Mouse (Mus musculus): Measurements from ENCODE around the gene Cerk. TPM values are rescaled to one million over a fixed set of nuclear protein-coding genes. Genes with fewer than 3 reads are reported as not detected.
A peak's percentile ranks its signal among the peaks of the same experiment; 100 is the strongest.
"Not testable (repeated sequence)": the region's sequence is repeated elsewhere in the genome, so short reads cannot be mapped to it uniquely, and the experiment has no call there.

Cerk gene
- polyA plus RNA-seq, 1 experiment from 2014 or later: 64.4 TPM

GRCm38 (mm10) chr15:86212193-86212592, 26.3 kb upstream of the Cerk start:
- DNase-seq (ENCODE audit: low spot score): not testable (repeated sequence)

DNA sequence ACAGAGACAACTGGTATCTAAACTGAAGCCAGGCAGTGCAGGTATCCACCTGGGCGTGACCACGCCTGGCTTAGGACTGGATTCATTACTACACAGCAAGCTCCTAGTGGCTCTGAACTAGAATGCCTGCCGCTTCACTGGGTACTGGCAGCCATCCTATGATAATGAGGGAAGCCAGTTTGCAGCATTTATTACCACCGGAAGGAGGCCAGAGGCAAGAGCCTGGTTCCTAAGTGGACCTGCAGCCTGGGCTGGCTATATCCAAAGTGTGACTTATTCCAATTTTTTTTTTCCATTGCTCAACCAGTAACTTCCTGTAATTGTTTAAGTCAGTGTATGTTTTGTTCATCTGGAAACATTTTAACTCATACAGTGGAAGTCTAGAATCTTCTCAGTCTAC, 20.4 kb upstream of the Cerk start:
- DNase-seq (ENCODE audit: low spot score): no peak

- peak; percentile 80 for DNase-seq (ENCODE audit: low spot score)
Measured at GRCm38 (mm10) chr15:86205300-86205699, 19.4 kb upstream of the Cerk start.

- DNase-seq (ENCODE audit: low spot score): peak; percentile 92
Measured at GRCm38 (mm10) chr15:86203942-86204561, 18.1 kb upstream of the Cerk start.

DNA sequence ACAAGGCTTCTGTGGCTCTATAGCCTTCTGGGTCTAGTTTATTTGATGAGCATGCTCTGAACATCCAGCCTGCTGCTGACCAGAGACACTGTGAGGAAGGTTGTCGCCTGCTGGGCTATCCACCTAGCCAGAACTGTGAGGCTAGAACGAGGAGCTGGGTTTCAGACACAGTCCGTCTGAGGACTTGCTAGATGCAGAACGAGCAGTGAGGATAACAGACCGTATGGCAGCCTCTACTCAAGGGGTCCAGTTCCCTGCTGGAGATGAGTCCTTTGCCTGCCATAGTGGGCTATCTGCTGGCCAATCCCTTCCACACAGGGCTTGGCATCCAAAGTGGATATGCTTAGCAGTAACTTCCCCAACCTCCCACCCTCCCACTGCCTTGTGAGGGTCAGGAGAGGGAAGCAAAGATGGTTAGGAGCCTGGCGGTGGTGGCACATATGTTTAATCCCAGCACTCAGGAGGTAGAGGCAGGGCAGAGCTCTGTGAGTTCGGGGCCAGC, 17.4 kb upstream of the Cerk start:
- DNase-seq (ENCODE audit: low spot score): no peak

DNA sequence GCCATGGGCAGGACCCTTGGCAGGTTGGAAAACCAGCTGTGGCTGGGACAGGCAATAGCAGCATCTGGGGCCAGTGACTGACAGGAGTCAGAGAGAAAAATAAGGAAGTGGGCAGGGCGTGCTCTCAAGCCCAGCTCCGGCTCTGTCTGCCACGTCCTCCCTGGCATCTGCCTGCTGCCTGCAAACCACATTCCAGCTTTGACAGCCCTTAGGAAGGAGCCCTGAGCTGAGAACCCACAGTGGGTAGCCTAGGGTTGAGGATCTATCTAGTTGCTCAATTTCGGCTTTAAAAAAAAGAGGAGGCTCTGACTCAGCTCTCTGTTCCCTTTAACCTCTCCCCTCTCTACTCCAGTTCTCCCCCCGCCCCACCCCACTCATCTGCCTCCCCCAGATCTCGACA, 16.7 kb upstream of the Cerk start:
- peak; percentile 50 for DNase-seq (ENCODE audit: low spot score)

GRCm38 (mm10) chr15:86201696-86202330, 15.9 kb upstream of the Cerk start:
- no peak for DNase-seq (ENCODE audit: low spot score)

- DNase-seq (ENCODE audit: low spot score): no peak
Measured at GRCm38 (mm10) chr15:86201095-86201494, 15.2 kb upstream of the Cerk start.

- DNase-seq (ENCODE audit: low spot score): no peak
Measured at GRCm38 (mm10) chr15:86200169-86200568, 14.2 kb upstream of the Cerk start.

DNA sequence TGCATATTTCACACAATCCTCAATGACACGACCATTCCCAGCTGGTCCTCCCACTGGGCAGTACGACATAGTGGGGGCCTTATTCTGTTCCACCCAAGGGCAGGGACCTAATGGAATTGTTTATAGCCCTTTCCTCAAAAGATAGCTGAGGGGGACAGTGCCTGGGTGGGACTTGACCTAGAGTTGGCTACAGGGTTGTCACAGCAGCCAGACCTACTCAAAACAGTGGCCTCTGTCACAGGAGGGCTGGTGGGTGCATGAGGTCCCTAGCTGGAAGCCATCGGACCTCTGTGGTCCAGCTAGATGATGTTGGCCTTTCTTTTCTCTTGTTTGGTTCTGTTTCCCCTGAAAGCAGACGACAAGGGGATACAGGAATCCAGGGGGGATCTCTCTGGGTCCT, 13.5 kb upstream of the Cerk start:
- no peak for DNase-seq (ENCODE audit: low spot score)

GRCm38 (mm10) chr15:86199052-86199451, 13.1 kb upstream of the Cerk start:
- DNase-seq (ENCODE audit: low spot score): no peak

DNA sequence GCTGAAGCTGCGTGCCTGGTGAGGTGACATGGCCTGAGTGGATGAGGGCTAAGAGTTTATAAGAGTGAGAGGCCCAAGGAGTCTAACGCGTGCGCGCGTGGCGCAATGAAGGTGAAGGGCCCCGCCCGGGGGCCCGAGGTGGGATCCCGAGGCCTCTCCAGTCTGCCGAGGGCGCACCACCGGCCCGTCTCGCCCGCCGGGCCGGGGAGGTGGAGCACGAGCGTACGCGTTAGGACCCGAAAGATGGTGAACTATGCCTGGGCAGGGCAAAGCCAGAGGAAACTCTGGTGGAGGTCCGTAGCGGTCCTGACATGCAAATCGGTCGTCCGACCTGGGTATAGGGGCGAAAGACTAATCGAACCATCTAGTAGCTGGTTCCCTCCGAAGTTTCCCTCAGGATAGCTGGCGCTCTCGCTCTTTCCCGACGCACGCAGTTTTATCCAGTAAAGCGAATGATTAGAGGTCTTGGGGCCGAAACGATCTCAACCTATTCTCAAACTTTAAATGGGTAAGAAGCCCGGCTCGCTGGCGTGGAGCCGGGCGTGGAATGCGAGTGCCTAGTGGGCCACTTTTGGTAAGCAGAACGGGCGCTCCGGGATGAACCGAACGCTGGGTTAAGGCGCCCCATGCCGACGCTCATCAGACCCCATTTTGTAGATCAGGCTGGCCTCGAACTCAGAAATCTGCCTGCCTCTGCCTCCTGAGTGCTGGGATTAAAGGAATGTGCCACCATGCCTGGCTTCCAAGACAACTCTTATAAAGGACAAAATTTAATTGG, 8.9 kb upstream of the Cerk start:
- not testable (repeated sequence) for DNase-seq (ENCODE audit: low spot score)

- DNase-seq (ENCODE audit: low spot score): no peak
Measured at GRCm38 (mm10) chr15:86191933-86192332, 6.0 kb upstream of the Cerk start.

- DNase-seq (ENCODE audit: low spot score): no peak
Measured at GRCm38 (mm10) chr15:86191505-86191904, 5.6 kb upstream of the Cerk start.

- DNase-seq (ENCODE audit: low spot score): no peak
Measured at GRCm38 (mm10) chr15:86190387-86190786, 4.4 kb upstream of the Cerk start.

- DNase-seq (ENCODE audit: low spot score): no peak
Measured at GRCm38 (mm10) chr15:86188746-86189470, 3.0 kb upstream of the Cerk start.

GRCm38 (mm10) chr15:86188186-86188585, 2.2 kb upstream of the Cerk start:
- DNase-seq (ENCODE audit: low spot score): no peak

DNA sequence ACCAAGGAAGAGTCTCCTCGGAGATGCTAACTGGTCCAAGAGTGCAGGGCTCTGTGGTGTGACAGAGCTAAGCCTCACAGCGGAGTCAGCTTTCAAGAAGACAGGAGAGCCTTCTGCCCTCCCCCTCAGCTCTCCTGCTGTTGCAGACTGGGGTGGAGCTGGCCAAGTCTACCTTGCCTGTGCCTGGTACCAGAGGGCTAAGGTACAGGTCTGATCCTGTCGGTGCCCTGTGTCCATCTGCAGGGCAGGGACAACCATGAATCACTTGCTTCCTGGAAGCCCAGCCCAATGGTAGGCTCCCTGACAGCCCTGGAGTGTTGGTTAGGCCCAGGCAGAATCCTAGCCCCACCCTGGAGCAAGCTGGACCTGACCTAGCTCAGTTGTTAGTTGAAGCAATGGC, 745 bp upstream of the Cerk start:
- no peak for DNase-seq (ENCODE audit: low spot score)

DNA sequence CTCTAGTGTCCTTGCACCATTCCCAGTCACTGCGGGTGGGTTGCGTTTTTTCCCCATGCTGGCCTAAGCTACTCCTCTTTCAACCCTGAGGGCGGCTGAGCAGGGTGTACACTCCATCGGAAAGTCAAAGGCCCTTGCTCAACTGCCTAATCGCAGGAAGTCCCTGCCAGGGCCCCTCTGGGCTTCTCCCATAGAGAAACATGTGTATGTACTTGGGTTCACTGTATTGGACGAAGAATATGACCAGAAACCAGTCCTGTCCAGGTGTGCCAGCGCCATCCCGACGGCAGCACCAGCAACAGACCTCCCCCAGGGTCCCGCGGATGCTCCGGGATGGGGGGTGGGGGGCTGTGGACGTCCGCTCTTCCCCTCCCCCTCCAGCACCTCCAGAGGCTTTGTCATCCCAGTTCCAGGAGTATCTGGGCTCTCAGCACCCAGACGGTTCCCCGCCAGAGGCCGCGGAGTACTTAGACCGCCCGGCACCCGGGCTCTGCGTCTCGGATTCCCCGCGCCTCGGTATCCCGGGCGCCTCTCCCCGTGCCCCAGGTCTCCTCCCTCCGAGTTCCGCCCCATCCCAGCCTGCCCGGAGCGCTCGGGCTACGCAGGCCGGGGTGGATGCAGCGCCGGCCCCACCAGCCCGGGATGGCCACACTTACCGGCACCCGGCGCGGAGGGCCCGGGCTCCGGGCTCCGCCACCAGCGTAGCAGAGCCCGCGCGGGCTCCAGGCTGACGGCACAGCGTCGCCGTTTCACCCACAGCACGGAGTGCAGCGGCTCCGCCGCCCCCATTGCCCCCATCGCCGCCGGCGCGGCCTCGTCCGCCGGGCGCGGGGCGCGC, 871 bp downstream of the Cerk start:
- DNase-seq (ENCODE audit: low spot score): peak; percentile 56

- DNase-seq (ENCODE audit: low spot score): no peak
Measured at GRCm38 (mm10) chr15:86184071-86184470, 1.9 kb downstream of the Cerk start.

DNA sequence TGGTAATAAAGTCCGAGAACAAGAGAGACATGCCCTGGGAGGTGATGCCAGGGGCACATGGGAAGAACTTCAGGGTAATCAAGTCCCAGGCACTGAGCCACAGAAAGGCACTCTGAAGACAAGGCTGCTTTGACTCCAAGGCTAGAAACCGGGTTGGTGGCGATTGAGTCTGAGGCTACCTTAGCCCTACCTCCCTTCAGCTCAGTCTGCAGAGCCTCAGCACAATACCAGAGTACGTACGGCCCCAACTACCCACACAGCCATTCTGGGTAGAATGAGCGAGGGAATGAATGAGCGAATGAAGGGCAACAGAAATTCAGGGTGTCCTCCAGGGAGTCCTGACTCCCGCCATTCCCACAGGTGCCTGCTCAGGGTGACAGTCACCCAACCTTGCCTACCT, 2.5 kb downstream of the Cerk start:
- DNase-seq (ENCODE audit: low spot score): peak; percentile 64
